Mouse (Mus musculus): ENCODE measurements around the gene Slc37a3.
"Not testable (repeated sequence)": the region's sequence is repeated elsewhere in the genome, so short reads cannot be mapped to it uniquely, and the experiment has no call there.

The Slc37a3 gene

GRCm38 (mm10) chr6:39379749-39380148 lies 2.3 kb upstream of the Slc37a3 start:
- no peak for DNase-seq (ENCODE audit: extremely low spot score, low read depth, low spot score)

GRCm38 (mm10) chr6:39379224-39379623 lies 1.7 kb upstream of the Slc37a3 start:
- DNase-seq (ENCODE audit: extremely low spot score, low read depth, low spot score), result no peak

- DNase-seq (ENCODE audit: extremely low spot score, low read depth, low spot score), result not testable (repeated sequence)
Measured at GRCm38 (mm10) chr6:39378161-39378835, 823 bp upstream of the Slc37a3 start.

- no peak for DNase-seq (ENCODE audit: extremely low spot score, low read depth, low spot score)
Measured at GRCm38 (mm10) chr6:39376775-39377174, 700 bp downstream of the Slc37a3 start.

- no peak for DNase-seq (ENCODE audit: extremely low spot score, low read depth, low spot score)
Measured at GRCm38 (mm10) chr6:39373301-39373955, 4.0 kb downstream of the Slc37a3 start.

- no peak for DNase-seq (ENCODE audit: extremely low spot score, low read depth, low spot score)
Measured at GRCm38 (mm10) chr6:39372727-39373126, 4.7 kb downstream of the Slc37a3 start.

GRCm38 (mm10) chr6:39372042-39372441 lies 5.4 kb downstream of the Slc37a3 start:
- DNase-seq (ENCODE audit: extremely low spot score, low read depth, low spot score), result no peak

GRCm38 (mm10) chr6:39369631-39370030 lies 7.8 kb downstream of the Slc37a3 start:
- no peak for DNase-seq (ENCODE audit: extremely low spot score, low read depth, low spot score)

- DNase-seq (ENCODE audit: extremely low spot score, low read depth, low spot score), result no peak
Measured at GRCm38 (mm10) chr6:39362684-39363083, 14.8 kb downstream of the Slc37a3 start.

GRCm38 (mm10) chr6:39359207-39359606 lies 18.3 kb downstream of the Slc37a3 start:
- not testable (repeated sequence) for DNase-seq (ENCODE audit: extremely low spot score, low read depth, low spot score)

GRCm38 (mm10) chr6:39348946-39349345 lies 28.5 kb downstream of the Slc37a3 start:
- DNase-seq (ENCODE audit: extremely low spot score, low read depth, low spot score), result no peak

- no peak for DNase-seq (ENCODE audit: extremely low spot score, low read depth, low spot score)
Measured at GRCm38 (mm10) chr6:39347880-39348814, 29.3 kb downstream of the Slc37a3 start.

GRCm38 (mm10) chr6:39346991-39347501 lies 30.4 kb downstream of the Slc37a3 start:
- no peak for DNase-seq (ENCODE audit: extremely low spot score, low read depth, low spot score)

GRCm38 (mm10) chr6:39345430-39345829 lies 32.0 kb downstream of the Slc37a3 start:
- DNase-seq (ENCODE audit: extremely low spot score, low read depth, low spot score), result no peak

GRCm38 (mm10) chr6:39344020-39344419 lies 33.5 kb downstream of the Slc37a3 start:
- peak; percentile 62 for DNase-seq (ENCODE audit: extremely low spot score, low read depth, low spot score)

GRCm38 (mm10) chr6:39341798-39342197 lies 35.7 kb downstream of the Slc37a3 start:
- no peak for DNase-seq (ENCODE audit: extremely low spot score, low read depth, low spot score)

- DNase-seq (ENCODE audit: extremely low spot score, low read depth, low spot score), result no peak
Measured at GRCm38 (mm10) chr6:39338359-39338758, 39.1 kb downstream of the Slc37a3 start.

- no peak for DNase-seq (ENCODE audit: extremely low spot score, low read depth, low spot score)
Measured at GRCm38 (mm10) chr6:39334873-39335272, 42.6 kb downstream of the Slc37a3 start.

GRCm38 (mm10) chr6:39334224-39334623 lies 43.3 kb downstream of the Slc37a3 start:
- DNase-seq (ENCODE audit: extremely low spot score, low read depth, low spot score), result no peak

- DNase-seq (ENCODE audit: extremely low spot score, low read depth, low spot score), result no peak
Measured at GRCm38 (mm10) chr6:39331998-39332700, 45.3 kb downstream of the Slc37a3 start.

- no peak for DNase-seq (ENCODE audit: extremely low spot score, low read depth, low spot score)
Measured at GRCm38 (mm10) chr6:39330981-39331380, 46.5 kb downstream of the Slc37a3 start.

Data from hindlimb bud, embryonic 11.5 days (tissue).